ENCODE assay signal across 9 mouse cellular contexts in genomic region chr17:4865621-4866020, GRCm38 (mm10).
DNase-seq lines count a peak whose midpoint lies in the region; ATAC-seq lines count a peak whose summit lies in the region.
"Had no signal": no experiment of that assay in that cellular context is flagged by ENCODE, and none has a peak within 500 bp of the region (broad histone marks: within the 10 kb centered on the region; RNA-seq: fewer than 3 reads in every experiment).

No protein-coding gene starts in this region.

- no peaks in the 10 kb centered on the region for H3K9me3 ChIP-seq in forebrain, embryonic 16.5 days (ENCODE audit: control insufficient read depth, low read length)

- H3K27me3 ChIP-seq in forebrain, embryonic 16.5 days (replicated peaks; ENCODE audit: control insufficient read depth, insufficient read depth, low read length) = no peaks in the 10 kb centered on the region
- H3K27me3 ChIP-seq: CH12.LX had no signal

- peak overlapping the region; percentile 31 for H3K4me3 ChIP-seq in forebrain, embryonic 16.5 days (replicated peaks; ENCODE audit: low read length)

- H3K27ac ChIP-seq in forebrain, embryonic 16.5 days (ENCODE audit: low read length) = peak overlapping the region; percentile 69

- H3K4me2 ChIP-seq in forebrain, embryonic 16.5 days (ENCODE audit: low read length) = peak overlapping the region; percentile 63

- peak; percentile 77 for ATAC-seq in forebrain, embryonic 16.5 days
- ATAC-seq in megakaryocyte, adult 5-6 weeks (ENCODE audit: poor library complexity, severe bottlenecking) = no peak

- DNase-seq in frontal cortex, adult 2 months (ENCODE audit: extremely low spot score in 1 of 2, low spot score in 1 of 2) = peak; percentile 38 to 78
- DNase-seq in frontal cortex, postnatal 10 days (ENCODE audit: low spot score in 2 of 2) = no peak
- peak; percentile 3 for DNase-seq in R1 (ENCODE audit: low read depth, low spot score)
- peak; percentile 21 to 44 for DNase-seq in layer of hippocampus, postnatal 14 days (ENCODE audit: low spot score in 2 of 2)
- DNase-seq in right cerebral cortex, adult 2 months (ENCODE audit: low spot score in 2 of 2) = peak; percentile 59 to 61
- no peak for DNase-seq in urinary bladder, adult 18-20 months (ENCODE audit: low spot score in 2 of 2)

- peak overlapping the region; percentile 39; the same call in 1 of the 2 replicates for H3K9ac ChIP-seq in forebrain, embryonic 16.5 days (replicated peaks; ENCODE audit: low read depth, low read length)

- 4% methylated on average over 10 of the region's 10 CpGs for WGBS in forebrain, embryonic 16.5 days

- H3K4me1 ChIP-seq in forebrain, embryonic 16.5 days (replicated peaks; ENCODE audit: control insufficient read depth, insufficient read depth, low read length) = peaks cover 20% of the 10 kb centered on the region

- no peaks in the 10 kb centered on the region for H3K36me3 ChIP-seq in forebrain, embryonic 16.5 days (ENCODE audit: control insufficient read depth, insufficient read depth)

Comparison
In these comparisons a context has a peak if more than half of its experiments do, and no peak if none do; other contexts are left out.
1. DNase-seq: peak in frontal cortex, adult 2 months (2 of 2), R1 (single experiment), layer of hippocampus, postnatal 14 days (2 of 2) and right cerebral cortex, adult 2 months (2 of 2); none in frontal cortex, postnatal 10 days (0 of 2) and urinary bladder, adult 18-20 months (0 of 2).